Mouse (Mus musculus): ENCODE measurements around the gene Tlk2. TPM values are rescaled to one million over a fixed set of nuclear protein-coding genes. Genes with fewer than 3 reads are reported as not detected.

Tlk2 gene
- polyA plus RNA-seq, 1 experiment from 2014 or later: 18.7 TPM

DNA sequence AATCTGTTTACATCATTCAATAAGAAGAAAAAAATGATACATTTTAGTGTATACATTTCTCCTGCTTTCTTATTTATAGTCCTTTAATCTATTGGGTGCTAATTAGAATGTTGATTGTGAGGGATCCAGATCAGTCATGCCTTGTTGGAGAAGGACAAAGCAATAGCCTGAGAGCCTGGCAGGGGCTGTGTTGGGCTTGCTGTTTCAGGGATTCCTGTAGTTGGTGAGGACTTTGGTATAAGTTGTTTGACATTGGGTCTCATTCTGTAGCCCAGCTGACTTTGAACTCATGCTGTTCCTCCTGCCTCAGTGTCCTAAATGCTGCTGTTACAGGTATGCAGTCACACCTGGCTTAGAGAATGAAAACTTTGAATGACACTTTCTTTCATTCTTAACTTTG is 85.9 kb downstream of the Tlk2 start:
- Histone ChIP-seq H3K9me3 (no peaks in the 10 kb centered on the region), H3K27me3 (no peaks in the 10 kb centered on the region), H3K36me3 (peaks cover 48% of the 10 kb centered on the region), H3K4me2 (no peak overlapping the region), H3K9ac (no peak overlapping the region), H3K4me1 (no peaks in the 10 kb centered on the region), H3K27ac (peak overlapping the region; percentile 7; the same call in 1 of the 2 replicates), H3K4me3 (no peak overlapping the region)
- no peak for ATAC-seq (ENCODE audit: borderline replicate concordance, extremely low read depth, low FRiP score, low TSS enrichment)

DNA sequence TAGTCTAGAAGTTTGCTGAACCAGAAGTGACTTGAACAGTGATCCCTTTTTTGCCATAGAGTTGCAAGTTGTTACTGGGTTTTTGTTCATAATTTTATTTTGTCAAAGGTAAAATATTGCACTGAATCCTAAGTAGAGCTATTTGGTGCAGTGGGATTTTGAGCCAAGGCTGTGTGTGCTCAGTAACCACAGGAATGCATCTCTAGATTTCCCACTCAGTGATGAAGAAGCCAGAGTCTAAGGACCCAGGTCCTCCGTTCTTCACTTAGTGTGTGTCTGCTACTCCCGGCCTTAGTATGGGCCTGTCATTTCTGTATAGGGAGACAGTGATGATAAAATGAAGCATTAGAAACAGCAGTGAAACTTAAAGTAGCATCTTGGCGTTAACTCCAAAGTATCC is 86.4 kb downstream of the Tlk2 start:
- Histone ChIP-seq H3K27ac (peak overlapping the region; percentile 7; the same call in 1 of the 2 replicates), H3K4me3 (no peak overlapping the region), H3K9me3 (no peaks in the 10 kb centered on the region), H3K4me2 (no peak overlapping the region), H3K36me3 (peaks cover 44% of the 10 kb centered on the region), H3K4me1 (no peaks in the 10 kb centered on the region), H3K27me3 (no peaks in the 10 kb centered on the region), H3K9ac (no peak overlapping the region)
- ATAC-seq (ENCODE audit: borderline replicate concordance, extremely low read depth, low FRiP score, low TSS enrichment): no peak
- WGBS: 72% methylated on average over 3 of the region's 3 CpGs

DNA sequence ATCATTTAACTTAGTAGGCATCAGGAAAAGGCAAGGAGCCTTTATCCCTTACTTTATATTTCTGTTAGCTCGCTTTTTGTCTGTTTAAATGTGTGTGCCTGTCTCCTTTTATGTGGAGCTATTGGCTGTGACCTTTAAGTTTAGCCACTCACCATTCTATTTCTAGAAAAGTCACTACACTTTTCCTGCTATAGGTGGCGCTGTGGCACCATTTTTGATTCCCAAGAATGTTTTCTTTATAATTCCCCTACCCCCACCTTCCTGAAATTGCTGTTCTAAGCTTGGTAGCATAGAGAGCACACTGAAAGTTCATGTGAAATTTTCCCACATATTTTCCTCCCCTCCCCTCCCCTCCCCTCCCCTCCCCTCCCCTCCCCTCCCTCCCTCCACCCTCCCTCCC is 91.5 kb downstream of the Tlk2 start:
- ATAC-seq (ENCODE audit: borderline replicate concordance, extremely low read depth, low FRiP score, low TSS enrichment): no peak
- no peak overlapping the region for H3K9ac ChIP-seq

DNA sequence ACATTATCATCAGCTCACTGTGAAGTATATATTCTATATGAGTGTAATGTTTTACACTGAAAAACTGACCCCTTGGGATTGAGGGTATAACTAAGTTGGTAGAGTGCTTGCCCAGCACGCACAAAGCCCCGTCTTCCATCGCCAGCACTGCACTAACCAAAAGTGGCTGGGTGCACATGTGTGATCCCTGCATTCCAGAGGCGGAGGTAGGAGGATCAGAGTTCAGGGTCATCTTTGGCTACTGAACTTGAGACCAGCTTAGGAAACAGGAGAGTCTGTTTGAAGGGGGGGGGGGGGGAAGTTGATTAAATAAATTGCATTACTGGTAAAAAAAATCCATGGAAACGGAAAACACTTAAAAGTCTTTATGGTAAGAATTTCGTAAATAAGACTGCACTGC is 101.8 kb downstream of the Tlk2 start:
- Histone ChIP-seq H3K4me1 (peaks cover 19% of the 10 kb centered on the region), H3K27ac (no peak overlapping the region), H3K27me3 (no peaks in the 10 kb centered on the region), H3K36me3 (peaks cover 56% of the 10 kb centered on the region), H3K9ac (no peak overlapping the region), H3K4me2 (no peak overlapping the region), H3K9me3 (no peaks in the 10 kb centered on the region), H3K4me3 (no peak overlapping the region)
- ATAC-seq (ENCODE audit: borderline replicate concordance, extremely low read depth, low FRiP score, low TSS enrichment): no peak
- 80% methylated on average over 6 of the region's 6 CpGs for WGBS

More for the DNA sequence above, 91.5 kb downstream of the Tlk2 start:
- H3K4me1 ChIP-seq: no peaks in the 10 kb centered on the region
- 7% methylated on average over 2 of the region's 2 CpGs for WGBS
- H3K4me2 ChIP-seq: no peak overlapping the region
- no peak overlapping the region for H3K27ac ChIP-seq
- H3K9me3 ChIP-seq: no peaks in the 10 kb centered on the region
- peaks cover 38% of the 10 kb centered on the region for H3K36me3 ChIP-seq
- no peaks in the 10 kb centered on the region for H3K27me3 ChIP-seq
- no peak overlapping the region for H3K4me3 ChIP-seq

DNA sequence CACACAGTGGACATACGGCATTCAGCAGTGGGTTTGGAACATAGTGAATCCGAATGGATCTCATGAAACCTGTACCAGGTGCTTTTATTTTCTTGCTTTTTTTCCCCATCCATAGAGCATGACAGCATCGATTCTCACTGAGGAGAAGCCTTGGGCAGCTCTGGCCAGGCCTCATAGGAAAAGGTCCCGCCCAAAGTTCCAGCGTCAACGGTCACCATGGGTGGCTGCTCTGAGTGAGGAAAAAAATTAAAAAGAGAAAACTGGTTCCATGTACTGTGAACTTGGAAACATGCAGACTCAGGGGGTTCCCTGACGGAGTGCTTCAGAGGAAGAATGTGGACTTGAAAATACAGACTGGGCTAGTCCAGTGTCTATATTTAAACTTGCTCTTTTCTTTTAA is 102.7 kb downstream of the Tlk2 start:
- H3K4me3 ChIP-seq: no peak overlapping the region
- H3K27ac ChIP-seq: peak overlapping the region; percentile 91
- 87% methylated on average over 7 of the region's 7 CpGs for WGBS
- H3K36me3 ChIP-seq: peaks cover 48% of the 10 kb centered on the region
- no peak overlapping the region for H3K9ac ChIP-seq
- no peaks in the 10 kb centered on the region for H3K27me3 ChIP-seq
- H3K9me3 ChIP-seq: no peaks in the 10 kb centered on the region
- H3K4me2 ChIP-seq: no peak overlapping the region
- no peak for ATAC-seq (ENCODE audit: borderline replicate concordance, extremely low read depth, low FRiP score, low TSS enrichment)
- H3K4me1 ChIP-seq: peaks cover 25% of the 10 kb centered on the region

DNA sequence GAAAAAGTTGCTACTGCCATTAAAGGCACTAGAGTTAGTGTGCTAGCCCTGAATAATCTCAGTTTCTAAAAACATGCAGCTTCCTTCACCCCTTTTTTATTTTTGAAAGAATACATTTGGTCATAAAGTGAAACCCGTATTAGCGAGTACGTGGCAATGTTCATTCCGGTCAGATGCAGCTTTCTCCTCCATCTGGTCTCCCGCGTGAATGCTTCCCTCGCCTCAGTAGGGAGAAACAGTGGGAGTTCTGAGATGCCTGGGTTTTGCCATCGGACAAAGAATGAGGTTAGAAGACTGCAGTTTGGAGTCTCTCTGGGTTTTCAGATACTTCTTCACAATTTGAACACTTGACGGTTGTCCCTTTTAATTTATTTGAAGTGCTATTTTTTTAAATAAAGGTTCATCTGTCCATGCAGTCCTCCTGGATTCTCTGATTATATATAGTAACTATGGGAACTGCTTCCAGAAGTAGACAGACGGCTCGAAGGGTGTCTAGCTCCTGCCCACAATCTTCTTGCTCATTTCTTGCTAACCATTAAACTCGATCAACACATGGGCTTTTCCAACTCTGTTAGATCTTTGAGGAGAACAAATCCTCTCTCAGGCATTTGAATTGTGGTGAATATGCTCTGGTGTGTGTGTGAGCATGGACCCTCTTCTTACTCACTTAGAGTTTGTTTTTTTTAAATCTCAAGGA is 103.3 kb downstream of the Tlk2 start:
- Histone ChIP-seq H3K4me2 (no peak overlapping the region), H3K36me3 (peaks cover 42% of the 10 kb centered on the region), H3K27me3 (no peaks in the 10 kb centered on the region), H3K4me3 (no peak overlapping the region), H3K4me1 (peaks cover 28% of the 10 kb centered on the region), H3K27ac (peak overlapping the region; percentile 91), H3K9me3 (no peaks in the 10 kb centered on the region), H3K9ac (no peak overlapping the region)
- WGBS: 73% methylated on average over 12 of the region's 12 CpGs
- ATAC-seq (ENCODE audit: borderline replicate concordance, extremely low read depth, low FRiP score, low TSS enrichment): no peak

DNA sequence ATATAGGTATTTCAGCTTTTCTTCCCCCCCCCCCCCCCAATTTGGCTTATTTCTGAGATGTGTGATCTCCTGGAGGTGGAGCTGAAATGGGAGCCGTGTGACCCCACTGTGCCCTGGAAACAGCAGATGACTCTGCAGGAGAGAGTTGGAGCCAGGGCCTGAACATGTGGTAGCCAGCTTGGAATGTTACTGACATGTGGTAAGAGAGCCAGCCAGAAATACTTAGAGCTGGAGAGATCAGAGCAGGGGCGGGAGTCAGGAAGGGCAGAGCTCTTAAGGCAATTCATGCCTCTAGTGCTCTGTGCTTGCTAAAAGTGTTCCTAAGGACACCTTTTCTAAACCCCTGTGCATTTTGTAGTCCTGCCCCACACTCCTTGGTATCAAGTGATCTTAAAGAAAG is 103.9 kb downstream of the Tlk2 start:
- peaks cover 36% of the 10 kb centered on the region for H3K36me3 ChIP-seq
- no peak overlapping the region for H3K4me2 ChIP-seq
- H3K27me3 ChIP-seq: no peaks in the 10 kb centered on the region
- no peak overlapping the region for H3K4me3 ChIP-seq
- ATAC-seq (ENCODE audit: borderline replicate concordance, extremely low read depth, low FRiP score, low TSS enrichment): peak; percentile 67
- no peaks in the 10 kb centered on the region for H3K9me3 ChIP-seq
- WGBS: 24% methylated on average over 2 of the region's 2 CpGs
- H3K9ac ChIP-seq: no peak overlapping the region
- H3K4me1 ChIP-seq: peaks cover 29% of the 10 kb centered on the region
- peak overlapping the region; percentile 91 for H3K27ac ChIP-seq

DNA sequence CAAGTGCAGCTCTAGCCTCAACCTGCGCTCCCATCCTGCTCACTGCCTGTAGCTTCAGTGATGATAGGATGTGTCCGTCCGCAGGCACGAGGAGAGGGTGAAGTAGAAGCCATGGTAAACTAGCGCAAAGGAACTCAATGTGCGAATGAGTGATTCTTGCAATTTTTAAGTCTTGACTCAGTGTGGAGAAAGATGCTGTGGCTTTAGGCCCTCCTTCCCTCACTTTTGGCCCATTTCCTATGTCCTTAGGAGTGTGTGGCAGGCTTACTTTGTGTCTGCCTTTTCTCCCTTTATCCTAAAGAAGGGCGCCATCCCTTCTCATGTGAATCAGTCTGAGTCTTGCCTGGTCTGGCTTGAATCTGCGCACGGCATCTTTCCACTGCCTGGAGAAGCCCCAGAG is 104.4 kb downstream of the Tlk2 start:
- H3K9ac ChIP-seq: no peak overlapping the region

DNA sequence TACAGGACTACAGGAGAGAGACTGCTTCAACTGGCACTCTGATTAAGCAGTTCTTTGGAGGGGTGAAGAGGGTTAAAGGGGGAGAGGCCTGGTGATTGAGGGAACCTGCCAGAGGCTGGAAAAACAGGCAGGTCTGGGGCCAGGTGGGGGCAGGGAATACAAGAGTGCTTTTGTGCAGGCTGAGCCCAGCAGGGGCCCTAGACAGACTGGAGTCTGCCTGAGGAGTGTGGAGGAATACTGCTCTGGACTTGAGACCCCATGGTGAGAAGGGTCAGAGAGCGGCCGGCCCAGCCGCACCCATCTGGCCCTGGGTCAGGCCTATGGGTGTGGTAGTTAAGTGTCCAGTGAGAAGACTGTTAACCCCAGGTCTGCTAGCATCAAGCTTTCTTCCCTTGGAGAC is 107.1 kb downstream of the Tlk2 start:
- Histone ChIP-seq H3K4me3 (no peak overlapping the region), H3K4me2 (no peak overlapping the region), H3K9me3 (no peaks in the 10 kb centered on the region), H3K27me3 (no peaks in the 10 kb centered on the region), H3K4me1 (peaks cover 48% of the 10 kb centered on the region), H3K36me3 (peaks cover 18% of the 10 kb centered on the region), H3K9ac (no peak overlapping the region), H3K27ac (peak overlapping the region; percentile 88)
- WGBS: 69% methylated on average over 3 of the region's 3 CpGs
- peak; percentile 70 for ATAC-seq (ENCODE audit: borderline replicate concordance, extremely low read depth, low FRiP score, low TSS enrichment)

More for the DNA sequence above, 104.4 kb downstream of the Tlk2 start:
- Histone ChIP-seq H3K36me3 (peaks cover 32% of the 10 kb centered on the region), H3K4me3 (no peak overlapping the region), H3K27ac (peak overlapping the region; percentile 91), H3K9me3 (no peaks in the 10 kb centered on the region), H3K27me3 (no peaks in the 10 kb centered on the region), H3K4me1 (peaks cover 29% of the 10 kb centered on the region), H3K4me2 (no peak overlapping the region)
- no peak for ATAC-seq (ENCODE audit: borderline replicate concordance, extremely low read depth, low FRiP score, low TSS enrichment)
- WGBS: 79% methylated on average over 9 of the region's 9 CpGs

DNA sequence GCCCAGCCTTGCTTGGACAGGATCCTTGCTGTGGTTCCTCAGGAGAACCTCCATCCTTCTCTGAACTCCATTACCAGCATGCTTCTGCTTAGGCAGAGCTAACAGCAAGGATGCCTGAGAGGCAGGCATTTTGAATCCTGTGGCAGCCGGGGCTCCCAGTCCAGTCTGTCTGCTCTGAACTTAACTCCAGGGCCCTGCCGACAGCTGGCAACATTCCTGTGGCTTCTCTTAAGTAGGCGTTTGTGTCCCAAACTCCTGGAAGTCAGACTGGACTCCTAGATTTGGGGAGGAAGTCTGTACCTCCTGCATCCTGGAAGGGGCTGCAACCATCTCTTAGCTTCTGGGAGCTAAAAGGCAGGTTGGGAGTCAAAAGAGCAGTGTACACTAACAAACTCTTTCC is 110.8 kb downstream of the Tlk2 start:
- no peaks in the 10 kb centered on the region for H3K9me3 ChIP-seq
- 0 out of 2 replicates have a peak, but pooled peaks cover 4% of the 10 kb centered on the region for H3K36me3 ChIP-seq
- peaks cover 58% of the 10 kb centered on the region for H3K4me1 ChIP-seq
- no peak for ATAC-seq (ENCODE audit: borderline replicate concordance, extremely low read depth, low FRiP score, low TSS enrichment)
- H3K9ac ChIP-seq: no peak overlapping the region
- H3K27ac ChIP-seq: peak overlapping the region; percentile 44
- H3K4me2 ChIP-seq: no peak overlapping the region
- 19% methylated on average over 3 of the region's 3 CpGs for WGBS
- no peak overlapping the region for H3K4me3 ChIP-seq
- H3K27me3 ChIP-seq: peaks cover 8% of the 10 kb centered on the region

DNA sequence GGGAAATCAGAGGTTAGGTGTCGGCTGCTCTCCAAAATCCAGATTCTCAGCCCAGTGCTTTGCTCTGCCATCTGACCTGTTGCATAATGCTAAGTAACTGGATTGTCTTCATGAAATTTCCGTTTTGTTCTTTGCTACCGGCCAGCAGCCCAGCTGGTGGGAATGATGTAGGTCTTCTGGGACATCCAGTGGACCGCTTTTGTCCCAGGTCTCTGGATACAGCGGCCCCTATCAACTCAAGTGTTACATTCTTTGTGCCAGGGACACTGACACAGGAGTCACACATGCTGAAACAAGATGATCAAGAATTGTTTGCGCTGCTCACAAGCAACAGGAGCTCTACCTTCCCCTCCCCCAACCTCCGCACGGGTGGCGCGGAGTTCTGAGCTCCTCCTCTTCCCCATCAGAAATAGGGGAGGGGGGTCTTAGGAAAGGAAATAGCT is 113.1 kb downstream of the Tlk2 start:
- Histone ChIP-seq H3K4me2 (peak overlapping the region; percentile 79), H3K9me3 (no peaks in the 10 kb centered on the region), H3K27ac (peak overlapping the region; percentile 95), H3K4me1 (peaks cover 65% of the 10 kb centered on the region), H3K27me3 (peaks cover 8% of the 10 kb centered on the region), H3K36me3 (no peaks in the 10 kb centered on the region), H3K4me3 (peak overlapping the region; percentile 63), H3K9ac (peak overlapping the region; percentile 64)
- ATAC-seq (ENCODE audit: borderline replicate concordance, extremely low read depth, low FRiP score, low TSS enrichment): peak; percentile 13; the same call in 1 of the 2 replicates
- 7% methylated on average over 10 of the region's 10 CpGs for WGBS

DNA sequence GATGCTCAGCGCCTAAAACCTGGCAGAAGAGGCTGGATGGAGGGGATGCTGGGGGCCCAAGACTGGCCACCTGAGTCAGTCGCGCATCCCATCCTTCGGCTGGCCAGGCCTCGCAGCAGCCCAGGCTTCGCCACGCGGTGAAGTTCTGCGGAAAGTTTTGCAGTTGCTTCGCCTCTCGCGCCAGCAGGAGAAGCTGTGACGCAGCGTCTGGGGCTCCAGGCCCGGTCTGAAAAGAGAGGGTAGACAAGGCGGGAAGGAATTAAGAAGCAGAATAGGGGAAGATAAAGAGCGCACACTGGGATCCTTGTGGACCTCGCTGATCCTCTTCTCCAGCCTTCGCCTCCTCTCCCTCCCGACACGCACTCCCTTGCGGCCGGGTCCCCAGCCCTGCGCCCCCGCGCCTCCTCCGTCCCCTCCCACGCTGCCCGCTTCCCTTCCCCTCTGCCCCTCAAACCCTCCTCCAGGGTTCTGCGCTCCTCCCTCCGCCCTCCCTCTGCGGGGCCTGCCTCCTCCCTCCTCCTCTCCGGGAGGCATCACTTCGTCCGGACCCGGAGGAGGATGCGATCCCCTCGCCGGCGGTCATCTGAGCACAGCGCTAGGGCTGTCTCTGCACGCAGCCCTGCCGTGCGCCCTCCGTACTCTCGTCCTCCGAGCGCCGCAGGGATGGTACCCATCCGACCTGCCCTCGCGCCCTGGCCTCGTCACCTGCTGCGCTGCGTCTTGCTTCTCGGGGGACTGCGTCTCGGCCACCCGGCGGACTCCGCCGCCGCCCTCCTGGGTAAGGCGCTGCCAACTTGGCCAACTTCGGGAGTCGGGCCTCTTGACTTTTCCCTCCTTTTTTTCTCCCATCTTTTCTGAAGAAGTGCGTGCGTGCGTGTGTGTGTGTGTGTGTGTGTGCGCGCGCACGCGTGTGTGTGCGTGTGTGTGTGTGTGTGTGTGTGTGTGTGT is 113.8 kb downstream of the Tlk2 start, which contains the start of gene Mrc2:
TSS of gene Mrc2 (plus strand) at position 520 of the 948 bp plus-strand sequence.
- H3K9me3 ChIP-seq: no peaks in the 10 kb centered on the region
- peaks cover 62% of the 10 kb centered on the region for H3K4me1 ChIP-seq
- under 1% methylated on average over 67 of the region's 75 CpGs for WGBS
- peaks cover 8% of the 10 kb centered on the region for H3K27me3 ChIP-seq
- H3K27ac ChIP-seq: peak within 1 kb of the TSS; percentile 95
- H3K9ac ChIP-seq: peak within 1 kb of the TSS; percentile 64
- H3K4me3 ChIP-seq: peak within 1 kb of the TSS; percentile 63
- ATAC-seq (ENCODE audit: borderline replicate concordance, extremely low read depth, low FRiP score, low TSS enrichment): peak; percentile 74
- H3K36me3 ChIP-seq: 0 out of 2 replicates have a peak, but pooled peaks cover under 1% of the 10 kb centered on the region
- H3K4me2 ChIP-seq: peak within 1 kb of the TSS; percentile 79

All from lung, embryonic 15.5 days (tissue).